Mouse (Mus musculus): ENCODE results near the gene Fbxw21.

- TF ChIP-seq CTCF (IDR thresholded peaks at IDR 0.05; ENCODE audit: low read depth, low read length) (no peak), TAL1 (conservative IDR thresholded peaks at IDR 0.05; ENCODE audit: low read depth, low read length) (no peak), GATA1 (IDR thresholded peaks at IDR 0.05; ENCODE audit: borderline replicate concordance, low read length) (no peak)
These were observed 14.5 kb upstream of the Fbxw21 start for GRCm38 (mm10) chr9:109176301-109176700.

Data from G1E (cell line).